Mouse (Mus musculus): ENCODE data around the gene Zfhx3.

DNA sequence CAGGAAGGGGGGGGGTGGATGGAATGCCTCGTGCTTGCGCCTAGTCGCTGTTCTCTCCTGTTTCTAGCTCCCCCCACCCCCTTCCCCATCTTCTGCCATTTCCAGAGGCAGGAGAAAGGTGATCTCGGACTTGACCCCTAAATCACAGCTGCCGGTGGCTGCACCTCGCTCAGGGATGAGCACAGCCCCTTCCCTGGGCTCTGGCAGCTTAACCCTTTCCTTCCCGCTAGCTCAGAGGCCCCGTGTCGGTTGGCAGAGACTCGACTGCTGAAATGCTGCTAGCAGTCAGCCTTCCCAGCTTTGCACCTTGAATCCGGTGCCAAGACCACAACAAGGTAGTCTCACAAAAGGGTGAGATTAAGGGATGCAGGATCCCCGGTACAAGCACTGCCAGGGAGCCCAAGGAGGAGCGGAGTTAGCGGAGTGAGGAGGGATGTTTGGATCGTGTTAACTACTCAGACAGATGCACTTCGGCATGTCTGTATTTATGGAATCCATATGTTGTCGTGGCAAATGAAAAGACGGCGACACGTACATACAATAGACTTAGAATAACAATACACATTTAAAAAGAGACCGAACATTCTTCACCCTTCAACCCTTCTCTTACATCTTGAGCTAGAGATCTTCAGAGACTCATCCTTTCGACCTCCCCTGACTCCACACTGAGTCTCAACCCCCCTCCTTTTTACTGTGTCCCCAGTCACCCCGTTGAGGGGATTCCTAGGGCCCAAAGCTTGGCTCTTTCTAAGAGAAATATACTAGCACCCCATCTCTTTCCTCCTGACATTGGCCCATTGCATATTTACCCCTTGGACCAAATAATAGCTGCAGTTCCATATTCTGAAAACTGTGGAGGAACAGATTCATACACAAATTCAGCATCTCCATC, 757.3 kb downstream of the Zfhx3 start:
- no peak for TF ChIP-seq CTCF (IDR thresholded peaks at IDR 0.05)
- no peak for TF ChIP-seq EP300 (IDR thresholded peaks at IDR 0.05)
